15 mouse cellular contexts compared by ENCODE assay signal in genomic region chr3:105569950-105570349, GRCm38 (mm10).
DNase-seq lines count a peak whose midpoint lies in the region; ATAC-seq lines count a peak whose summit lies in the region.
"Had no signal": no experiment of that assay in that cellular context is flagged by ENCODE, and none has a peak within 500 bp of the region (broad histone marks: within the 10 kb centered on the region; RNA-seq: fewer than 3 reads in every experiment).

No protein-coding gene starts in this region.

- H3K4me3 ChIP-seq in forebrain, embryonic 12.5 days (replicated peaks): no peak overlapping the region
- H3K4me3 ChIP-seq in forebrain, embryonic 10.5 days: no peak overlapping the region
- H3K4me3 ChIP-seq in forebrain, embryonic 16.5 days (replicated peaks; ENCODE audit: low read length): no peak overlapping the region
- no peak overlapping the region for H3K4me3 ChIP-seq in hindbrain, embryonic 16.5 days (ENCODE audit: low read length)
- H3K4me3 ChIP-seq in neural tube, embryonic 14.5 days (ENCODE audit: low read depth, low read length): no peak overlapping the region

- H3K27me3 ChIP-seq in forebrain, embryonic 12.5 days: peaks cover 3% of the 10 kb centered on the region; the same call in 1 of the 2 replicates
- H3K27me3 ChIP-seq in forebrain, embryonic 10.5 days (ENCODE audit: poor library complexity, severe bottlenecking): no peaks in the 10 kb centered on the region; the same call in 1 of the 2 replicates
- no peaks in the 10 kb centered on the region for H3K27me3 ChIP-seq in forebrain, embryonic 16.5 days (replicated peaks; ENCODE audit: control insufficient read depth, insufficient read depth, low read length)
- no peaks in the 10 kb centered on the region for H3K27me3 ChIP-seq in hindbrain, embryonic 16.5 days (replicated peaks; ENCODE audit: control insufficient read depth, insufficient read depth, low read length)
- H3K27me3 ChIP-seq in neural tube, embryonic 14.5 days (ENCODE audit: control insufficient read depth, insufficient read depth, low read length): no peaks in the 10 kb centered on the region

- no peak for DNase-seq in forebrain, embryonic 10.5 days (ENCODE audit: extremely low spot score, low spot score)
- DNase-seq in frontal cortex, postnatal 25 days (ENCODE audit: low spot score in 2 of 2): no peak
- no peak for DNase-seq in kidney, postnatal 25 days
- DNase-seq: adrenal gland, postnatal 10 days; cerebellum, adult 11 months; gastrocnemius, postnatal 25 days; heart, postnatal 10 days; kidney, adult 9 months; lung, adult 18-20 months; spleen, adult 18-20 months; thymus, adult 18-20 months had no signal

- 78% methylated on average over 9 of the region's 9 CpGs for WGBS in forebrain, embryonic 12.5 days
- 83% methylated on average over 9 of the region's 9 CpGs for WGBS in forebrain, embryonic 10.5 days
- WGBS in forebrain, embryonic 16.5 days: 69% methylated on average over 9 of the region's 9 CpGs
- WGBS in hindbrain, embryonic 16.5 days: 65% methylated on average over 9 of the region's 9 CpGs
- WGBS in neural tube, embryonic 14.5 days: 72% methylated on average over 9 of the region's 9 CpGs

- H3K27ac ChIP-seq in forebrain, embryonic 12.5 days: peak overlapping the region; percentile 76
- H3K27ac ChIP-seq in forebrain, embryonic 10.5 days: no peak overlapping the region
- peak overlapping the region; percentile 61 for H3K27ac ChIP-seq in forebrain, embryonic 16.5 days (ENCODE audit: low read length)
- peak overlapping the region; percentile 32; the same call in 1 of the 2 replicates for H3K27ac ChIP-seq in hindbrain, embryonic 16.5 days (ENCODE audit: low read depth, low read length)
- 0 out of 2 replicates have a peak overlapping the region, but pooled peaks have one; percentile 31 for H3K27ac ChIP-seq in neural tube, embryonic 14.5 days (ENCODE audit: low read depth, low read length)

- H3K4me1 ChIP-seq in forebrain, embryonic 12.5 days: peaks cover 49% of the 10 kb centered on the region
- peaks cover 35% of the 10 kb centered on the region for H3K4me1 ChIP-seq in forebrain, embryonic 10.5 days
- H3K4me1 ChIP-seq in forebrain, embryonic 16.5 days (replicated peaks; ENCODE audit: control insufficient read depth, insufficient read depth, low read length): peaks cover 52% of the 10 kb centered on the region
- peaks cover 46% of the 10 kb centered on the region for H3K4me1 ChIP-seq in hindbrain, embryonic 16.5 days (ENCODE audit: control insufficient read depth, insufficient read depth, low read depth, low read length)
- peaks cover 22% of the 10 kb centered on the region; the same call in 1 of the 2 replicates for H3K4me1 ChIP-seq in neural tube, embryonic 14.5 days (ENCODE audit: control insufficient read depth, insufficient read depth, low read length)

- H3K36me3 ChIP-seq in forebrain, embryonic 12.5 days (replicated peaks): no peaks in the 10 kb centered on the region
- no peaks in the 10 kb centered on the region for H3K36me3 ChIP-seq in forebrain, embryonic 10.5 days (replicated peaks)
- H3K36me3 ChIP-seq in forebrain, embryonic 16.5 days (ENCODE audit: control insufficient read depth, insufficient read depth): no peaks in the 10 kb centered on the region
- H3K36me3 ChIP-seq in hindbrain, embryonic 16.5 days (ENCODE audit: control insufficient read depth, insufficient read depth, low read length): no peaks in the 10 kb centered on the region
- H3K36me3 ChIP-seq in neural tube, embryonic 14.5 days (ENCODE audit: control insufficient read depth, insufficient read depth, low read length): no peaks in the 10 kb centered on the region

- peak overlapping the region; percentile 24; the same call in 1 of the 2 replicates for H3K4me2 ChIP-seq in forebrain, embryonic 12.5 days
- no peak overlapping the region for H3K4me2 ChIP-seq in forebrain, embryonic 16.5 days (ENCODE audit: low read length)
- H3K4me2 ChIP-seq in hindbrain, embryonic 16.5 days (ENCODE audit: low read length): no peak overlapping the region
- no peak overlapping the region for H3K4me2 ChIP-seq in neural tube, embryonic 14.5 days (ENCODE audit: low read depth, low read length)

- no peaks in the 10 kb centered on the region for H3K9me3 ChIP-seq in forebrain, embryonic 12.5 days
- H3K9me3 ChIP-seq in forebrain, embryonic 10.5 days: no peaks in the 10 kb centered on the region
- no peaks in the 10 kb centered on the region for H3K9me3 ChIP-seq in forebrain, embryonic 16.5 days (ENCODE audit: control insufficient read depth, low read length)
- H3K9me3 ChIP-seq in hindbrain, embryonic 16.5 days (ENCODE audit: control insufficient read depth, low read length): no peaks in the 10 kb centered on the region
- no peaks in the 10 kb centered on the region for H3K9me3 ChIP-seq in neural tube, embryonic 14.5 days (ENCODE audit: control insufficient read depth, low read length)

- ATAC-seq in forebrain, embryonic 12.5 days (ENCODE audit: low FRiP score): peak; percentile 9; the same call in 1 of the 2 replicates
- ATAC-seq in forebrain, embryonic 16.5 days: no peak
- peak; percentile 18; the same call in 1 of the 2 replicates for ATAC-seq in hindbrain, embryonic 16.5 days
- ATAC-seq in neural tube, embryonic 14.5 days (ENCODE audit: low read depth): 0 out of 2 replicates have a peak, but pooled peaks have one; percentile 12

- H3K9ac ChIP-seq in forebrain, embryonic 12.5 days: no peak overlapping the region
- no peak overlapping the region for H3K9ac ChIP-seq in forebrain, embryonic 16.5 days (replicated peaks; ENCODE audit: low read depth, low read length)
- H3K9ac ChIP-seq in hindbrain, embryonic 16.5 days (ENCODE audit: low read depth, low read length): peak overlapping the region; percentile 17; the same call in 1 of the 2 replicates
- no peak overlapping the region for H3K9ac ChIP-seq in neural tube, embryonic 14.5 days (replicated peaks; ENCODE audit: low read depth, low read length)
